Comparison of ENCODE assay signal across 16 mouse cellular contexts in the genomic region with DNA sequence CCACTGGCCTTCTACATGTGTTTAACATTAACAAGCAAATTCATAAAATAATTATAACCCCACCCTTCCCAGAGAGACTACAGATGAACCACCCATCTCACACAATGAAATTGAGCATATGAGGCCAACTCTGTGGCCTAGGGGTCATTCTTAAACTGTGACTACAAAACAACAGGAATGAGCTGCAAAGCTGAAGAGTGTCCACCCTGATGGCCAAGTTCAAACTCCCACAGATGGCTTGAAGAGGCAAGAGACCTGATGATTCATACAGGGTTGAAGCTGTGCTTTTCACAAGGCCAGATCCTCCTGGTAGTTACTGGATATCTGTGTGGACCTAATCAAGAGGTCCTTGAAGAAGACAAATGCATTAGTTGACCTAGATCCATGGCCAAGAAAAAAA.
"Had no signal": no experiment of that assay in that cellular context is flagged by ENCODE, and none has a peak within 500 bp of the region (broad histone marks: within the 10 kb centered on the region; RNA-seq: fewer than 3 reads in every experiment).

No protein-coding gene starts in this region.

- DNase-seq: kidney, postnatal 14 days; layer of hippocampus, adult 9-11 months; layer of hippocampus, postnatal 36 days; liver; liver, embryonic 13.5 days; liver, postnatal 0 days; lung, postnatal 14 days; right cerebral cortex, postnatal 14 days had no signal

- H3K27ac ChIP-seq: kidney, embryonic 15.5 days; limb, embryonic 12.5 days; liver, embryonic 13.5 days; lung, embryonic 15.5 days; macrophage; midbrain, embryonic 15.5 days; neural tube, embryonic 12.5 days; stomach, postnatal 0 days had no signal

- H3K4me3 ChIP-seq: kidney, embryonic 15.5 days; limb, embryonic 12.5 days; liver, embryonic 13.5 days; lung, embryonic 15.5 days; megakaryocyte, embryonic 14.5 days; midbrain, embryonic 15.5 days; neural tube, embryonic 12.5 days had no signal
